Mouse (Mus musculus) CH12.LX (cell line): ENCODE results near the gene Slc35c2. TPM values are rescaled to one million over a fixed set of nuclear protein-coding genes. Genes with fewer than 3 reads are reported as not detected.

Experiments
- DNase-seq: peaks from one replicate; pipeline ENCODE4 v3.0.0-alpha.2; 2013; ENCODE audit errors: extremely low read depth
- H3K27ac ChIP-seq: 2 replicates; pipeline ENCODE4 v1.5.1; 2012; ENCODE audit warnings: low read depth, mild to moderate bottlenecking, control low read depth, moderate library complexity; ENCODE audit not compliant: insufficient read depth
- H3K27me3 ChIP-seq: replicated peaks from 2 replicates; pipeline ENCODE3; 2012; ENCODE audit warnings: inconsistent platforms
- H3K36me3 ChIP-seq, 2 experiments: replicated peaks in 1 of 2; 2 replicates each; pipeline versions ENCODE3 to v1.6.1; 2012; ENCODE audit warnings: inconsistent platforms in 1 of 2, low read length in 1 of 2, mild to moderate bottlenecking in 1 of 2, mixed read lengths in 1 of 2, moderate library complexity in 1 of 2; ENCODE audit not compliant: control insufficient read depth in 1 of 2, insufficient read depth in 1 of 2
- H3K4me1 ChIP-seq, 2 experiments: 2 replicates each; pipeline ENCODE4 v1.6.1; 2012; ENCODE audit warnings: inconsistent platforms in 1 of 2, moderate library complexity in 1 of 2; ENCODE audit not compliant: insufficient read depth in 2 of 2, control insufficient read depth in 1 of 2
- H3K4me2 ChIP-seq: 2 replicates; pipeline ENCODE4 v1.6.1; 2012; ENCODE audit warnings: low read depth, mild to moderate bottlenecking, control low read depth; ENCODE audit not compliant: poor library complexity, insufficient read depth, severe bottlenecking
- H3K4me3 ChIP-seq, 3 experiments: fragments of 150-350 bp in 1 of 3; sonication (generic) in 1 of 3; replicated peaks in 1 of 3; 2 replicates each; pipeline versions ENCODE3 to v1.5.1; 2011 to 2012; ENCODE audit warnings: low read depth in 2 of 3, low read length in 2 of 3, mild to moderate bottlenecking in 2 of 3, moderate library complexity in 2 of 3, control low read depth in 1 of 3, improper control_type of control experiment in 1 of 3, inconsistent platforms in 1 of 3, mixed read lengths in 1 of 3; ENCODE audit not compliant: poor library complexity in 1 of 3
- H3K79me2 ChIP-seq: replicated peaks from 2 replicates; pipeline ENCODE4 v1.6.1; 2012; ENCODE audit warnings: mild to moderate bottlenecking, moderate library complexity; ENCODE audit not compliant: control insufficient read depth, poor library complexity, insufficient read depth, severe bottlenecking; ENCODE audit errors: extremely low read depth
- H3K9ac ChIP-seq: 2 replicates; pipeline ENCODE4 v1.6.1; 2012; ENCODE audit warnings: low read depth, mild to moderate bottlenecking, control low read depth, moderate library complexity; ENCODE audit not compliant: insufficient read depth
- H3K9me3 ChIP-seq: replicated peaks from 2 replicates; pipeline ENCODE3; 2012; ENCODE audit warnings: low read length, inconsistent platforms, mixed read lengths
- CHD2 ChIP-seq: IDR thresholded peaks from 2 replicates; pipeline ENCODE4 v1.6.1; 2011; ENCODE audit warnings: low read length, improper control_type of control experiment
- CTCF ChIP-seq, 2 experiments: IDR thresholded peaks in 1 of 2; conservative IDR thresholded peaks in 1 of 2; 2 replicates each; pipeline ENCODE4 v1.5.1; 2011 to 2012; ENCODE audit warnings: low read depth in 2 of 2, low read length in 2 of 2, improper control_type of control experiment in 1 of 2, inconsistent platforms in 1 of 2, mild to moderate bottlenecking in 1 of 2, moderate library complexity in 1 of 2
- E2F4 ChIP-seq: IDR thresholded peaks from 2 replicates; pipeline ENCODE4 v1.6.1; 2011; ENCODE audit warnings: low read depth, low read length, improper control_type of control experiment; ENCODE audit not compliant: insufficient replicate concordance
- EP300 ChIP-seq: IDR thresholded peaks from 2 replicates; pipeline ENCODE4 v1.6.1; 2011; ENCODE audit warnings: low read length, improper control_type of control experiment
- GABPA ChIP-seq: IDR thresholded peaks from 2 replicates; pipeline ENCODE4 v1.6.1; 2012; ENCODE audit warnings: low read depth, low read length, improper control_type of control experiment, inconsistent platforms; ENCODE audit not compliant: insufficient replicate concordance
- JUND ChIP-seq: conservative IDR thresholded peaks from 2 replicates; pipeline ENCODE4 v1.6.1; 2011; ENCODE audit warnings: low read depth, low read length, improper control_type of control experiment
- MAFK ChIP-seq: IDR thresholded peaks from 2 replicates; pipeline ENCODE4 v1.6.1; 2011; ENCODE audit warnings: low read length, improper control_type of control experiment; ENCODE audit not compliant: insufficient replicate concordance
- MAX ChIP-seq: IDR thresholded peaks from 2 replicates; pipeline ENCODE4 v1.6.1; 2011; ENCODE audit warnings: low read length, improper control_type of control experiment
- MAZ ChIP-seq: IDR thresholded peaks from 2 replicates; pipeline ENCODE4 v1.6.1; 2012; ENCODE audit warnings: low read depth, mild to moderate bottlenecking, inconsistent platforms, low read length, improper control_type of control experiment, moderate library complexity
- MXI1 ChIP-seq: IDR thresholded peaks from 2 replicates; pipeline ENCODE4 v1.6.1; 2011; ENCODE audit warnings: mild to moderate bottlenecking, low read depth, low read length, improper control_type of control experiment
- NELFE ChIP-seq: IDR thresholded peaks from 2 replicates; pipeline ENCODE4 v1.6.1; 2011; ENCODE audit warnings: low read depth, low read length, improper control_type of control experiment
- NRF1 ChIP-seq: IDR thresholded peaks from 2 replicates; pipeline ENCODE4 v1.6.1; 2014; ENCODE audit warnings: low read depth, mild to moderate bottlenecking, inconsistent platforms, low read length, improper control_type of control experiment, moderate library complexity
- POLR2A ChIP-seq: IDR thresholded peaks from 2 replicates; pipeline ENCODE4 v1.6.1; 2011; ENCODE audit warnings: low read depth, mild to moderate bottlenecking, improper control_type of control experiment, low read length
- SMC3 ChIP-seq: IDR thresholded peaks from 2 replicates; pipeline ENCODE4 v1.6.1; 2011; ENCODE audit warnings: low read depth, low read length, improper control_type of control experiment
- TBP ChIP-seq: conservative IDR thresholded peaks from 2 replicates; pipeline ENCODE4 v1.6.1; 2011; ENCODE audit warnings: low read depth, low read length, improper control_type of control experiment
- TCF12 ChIP-seq: IDR thresholded peaks from 2 replicates; pipeline ENCODE4 v1.6.1; 2014; ENCODE audit warnings: low read depth, mild to moderate bottlenecking, inconsistent platforms, low read length, improper control_type of control experiment
- UBTF ChIP-seq: IDR thresholded peaks from 2 replicates; pipeline ENCODE4 v1.6.1; 2012; ENCODE audit warnings: low read depth, mild to moderate bottlenecking, inconsistent platforms, low read length, improper control_type of control experiment, moderate library complexity
- USF2 ChIP-seq: conservative IDR thresholded peaks from 2 replicates; pipeline ENCODE4 v1.6.1; 2011; ENCODE audit warnings: low read depth, low read length, improper control_type of control experiment
- ZKSCAN1 ChIP-seq: IDR thresholded peaks from 2 replicates; pipeline ENCODE4 v1.6.1; 2012; ENCODE audit warnings: low read depth, inconsistent platforms, low read length, improper control_type of control experiment, borderline replicate concordance
- ZMIZ1 ChIP-seq: IDR thresholded peaks from 2 replicates; pipeline ENCODE4 v1.6.1; 2012; ENCODE audit warnings: low read depth, mild to moderate bottlenecking, inconsistent platforms, low read length, improper control_type of control experiment
- dilution Hi-C: fragments of 300-500 bp; cut with MboI; formaldehyde crosslinking; loops from 2 replicates; pipeline ENCODE4 v1.14.3; 2020; ENCODE audit warnings: low sequenced_read_pairs; ENCODE audit not compliant: extremely low pct_unique_long_range_greater_than_20kb, extremely low pct_ligation_motif_present
- in situ Hi-C: fragments of 300-500 bp; cut with MboI; formaldehyde crosslinking; loops from 3 replicates; pipeline ENCODE4 v1.14.3; 2019; ENCODE audit warnings: low sequenced_read_pairs, low pct_ligation_motif_present, low pct_unique_long_range_greater_than_20kb, mixed read lengths
- polyA plus RNA-seq: library from polyadenylated mRNA; unstranded; fragments of >175 nt; gene quantifications from 2 replicates; pipeline ENCODE4 v1.2.1, GENCODE M21; 2012; ENCODE audit warnings: low read depth; ENCODE audit not compliant: insufficient read length
- total RNA-seq, 2 experiments: library from RNA; depleted of rRNA; stranded (reverse); fragments of 300-350 nt in 1 of 2; fragments of >200 nt in 1 of 2; gene quantifications; 2 replicates each; pipeline ENCODE4 v1.2.3; 2012 to 2014

Slc35c2 gene
- total and polyA plus RNA-seq, 3 experiments: 45.5 to 57.8 (median 55.3) TPM

GRCm38 (mm10) chr2:165246349-165246748 is 41.3 kb downstream of the Slc35c2 start:
- no peak overlapping the region for H3K27ac ChIP-seq
- no peak overlapping the region for H3K9ac ChIP-seq
- peaks cover 85% of the 10 kb centered on the region for H3K27me3 ChIP-seq
- H3K4me3 ChIP-seq: no peak overlapping the region
- H3K4me1 ChIP-seq: peaks cover 8 to 13% of the 10 kb centered on the region in 2 experiments
- no peak for DNase-seq
- no peaks in the 10 kb centered on the region for H3K36me3 ChIP-seq
- in situ Hi-C loops: no loop called here
- TF ChIP-seq ZKSCAN1 (no peak), GABPA (no peak), MXI1 (no peak), MAZ (no peak)
- peaks cover under 1% of the 10 kb centered on the region for H3K9me3 ChIP-seq
- no peak overlapping the region for H3K4me2 ChIP-seq
- dilution Hi-C loops: no loop called here
- no peaks in the 10 kb centered on the region for H3K79me2 ChIP-seq

- Histone ChIP-seq H3K9me3 (peaks cover 2% of the 10 kb centered on the region), H3K4me1 (peaks cover 22 to 29% of the 10 kb centered on the region in 2 experiments), H3K27ac (no peak overlapping the region), H3K4me3 (no peak overlapping the region), H3K9ac (no peak overlapping the region), H3K79me2 (no peaks in the 10 kb centered on the region), H3K36me3 (no peaks in the 10 kb centered on the region), H3K4me2 (no peak overlapping the region), H3K27me3 (peaks cover 91% of the 10 kb centered on the region)
- dilution Hi-C loops (no loop called here), in situ Hi-C loops (no loop called here)
- no peak for DNase-seq
- no peak for TF ChIP-seq TBP
- no peak for TF ChIP-seq CTCF (conservative IDR thresholded peaks at IDR 0.05 in 1 of 2, IDR thresholded peaks at IDR 0.05 in 1 of 2; ENCODE audit: low read depth in 2 of 2, low read length in 2 of 2)
- no peak for TF ChIP-seq MAFK
- TF ChIP-seq EP300: no peak
- no peak for TF ChIP-seq MAX
Measured at GRCm38 (mm10) chr2:165243122-165243720, 44.4 kb downstream of the Slc35c2 start.

GRCm38 (mm10) chr2:165242575-165242974 is 45.1 kb downstream of the Slc35c2 start:
- H3K36me3 ChIP-seq: no peaks in the 10 kb centered on the region
- H3K4me1 ChIP-seq: peaks cover 22 to 29% of the 10 kb centered on the region in 2 experiments
- no peak overlapping the region for H3K4me3 ChIP-seq
- TF ChIP-seq E2F4 (no peak), POLR2A (no peak), UBTF (no peak), EP300 (no peak), TCF12 (no peak), NELFE (no peak), NRF1 (no peak), JUND (no peak), MAFK (no peak), SMC3 (no peak), ZMIZ1 (no peak), CHD2 (no peak), USF2 (no peak), MAX (no peak)
- peaks cover 90% of the 10 kb centered on the region for H3K27me3 ChIP-seq
- in situ Hi-C loops (no loop called here), dilution Hi-C loops (no loop called here)
- H3K27ac ChIP-seq: no peak overlapping the region
- H3K79me2 ChIP-seq: no peaks in the 10 kb centered on the region
- H3K9me3 ChIP-seq: peaks cover 2% of the 10 kb centered on the region
- DNase-seq: no peak
- H3K9ac ChIP-seq: no peak overlapping the region
- H3K4me2 ChIP-seq: no peak overlapping the region
